Mouse (Mus musculus) lung, adult 2 months (tissue): Measurements from ENCODE around the gene Tmprss9. TPM values are rescaled to one million over a fixed set of nuclear protein-coding genes. Genes with fewer than 3 reads are reported as not detected.

Experiments used
- DNase-seq: peaks from one replicate; pipeline ENCODE4 v3.0.0; 2022
- H3K4me1 ChIP-seq: fragments of 200-500 bp; 2 replicates; pipeline ENCODE4 v1.6.1; 2011; ENCODE audit warnings: low read length; ENCODE audit not compliant: control insufficient read depth, insufficient read depth
- H3K4me3 ChIP-seq: fragments of 200-500 bp; replicated peaks from 2 replicates; pipeline ENCODE3; 2011; ENCODE audit warnings: low read depth, mild to moderate bottlenecking, control low read depth, low read length; ENCODE audit errors: extremely low read depth
- CTCF ChIP-seq: fragments of 200-500 bp; IDR thresholded peaks from 2 replicates; pipeline ENCODE4 v1.5.1; 2011; ENCODE audit warnings: mild to moderate bottlenecking, low read length, control low read depth; ENCODE audit not compliant: insufficient read depth
- POLR2A ChIP-seq: fragments of 200-500 bp; IDR thresholded peaks from 2 replicates; pipeline ENCODE4 v1.6.1; 2011; ENCODE audit warnings: low read depth, mild to moderate bottlenecking, control low read depth, low read length, borderline replicate concordance; ENCODE audit errors: extremely low read depth
- WGBS: fragments of 180-500 bp; shearing (Covaris S2); methylation state at CpG from one replicate; pipeline ENCODE4 v1.1.7; 2018; 5-methylcytosine and 5-hydroxymethylcytosine counted together
- polyA plus RNA-seq: library from polyadenylated mRNA; depleted of rRNA; stranded (reverse); fragments of >200 nt; gene quantifications from 2 replicates; pipeline ENCODE4 v1.2.3, GENCODE M21; 2012

Tmprss9 gene
- polyA plus RNA-seq, 1 experiment, result 0.07 TPM

GRCm38 (mm10) chr10:80829359-80830278 lies 42.0 kb upstream of the Tmprss9 start:
- no peaks in the 10 kb centered on the region; the same call in 1 of the 2 replicates for H3K4me1 ChIP-seq
- TF ChIP-seq CTCF (no peak), POLR2A (no peak)
- DNase-seq, result no peak
- WGBS, result 35% methylated on average over 1 of the region's 1 CpGs
- H3K4me3 ChIP-seq, result no peak overlapping the region

- TF ChIP-seq POLR2A (no peak), CTCF (no peak)
- DNase-seq, result peak; percentile 59
- Histone ChIP-seq H3K4me3 (no peak overlapping the region), H3K4me1 (no peaks in the 10 kb centered on the region; the same call in 1 of the 2 replicates)
- 9% methylated on average over 9 of the region's 9 CpGs for WGBS
Observed at GRCm38 (mm10) chr10:80831136-80831535, 40.5 kb upstream of the Tmprss9 start.

- DNase-seq, result no peak
- TF ChIP-seq POLR2A (no peak), CTCF (no peak)
- no peak overlapping the region for H3K4me3 ChIP-seq
- 68% methylated on average over 7 of the region's 7 CpGs for WGBS
- no peaks in the 10 kb centered on the region; the same call in 1 of the 2 replicates for H3K4me1 ChIP-seq
Observed at GRCm38 (mm10) chr10:80832818-80833217, 38.8 kb upstream of the Tmprss9 start.

- H3K4me1 ChIP-seq, result no peaks in the 10 kb centered on the region; the same call in 1 of the 2 replicates
- WGBS, result 57% methylated on average over 30 of the region's 30 CpGs
- no peak for DNase-seq
- TF ChIP-seq CTCF (no peak), POLR2A (no peak)
- H3K4me3 ChIP-seq, result no peak overlapping the region
Observed at GRCm38 (mm10) chr10:80835617-80836016, 36.0 kb upstream of the Tmprss9 start.

- WGBS, result 39% methylated on average over 7 of the region's 7 CpGs
- no peak for TF ChIP-seq CTCF
- no peak for TF ChIP-seq POLR2A
Observed at GRCm38 (mm10) chr10:80836949-80837379, 34.7 kb upstream of the Tmprss9 start.

GRCm38 (mm10) chr10:80837827-80838226 lies 33.8 kb upstream of the Tmprss9 start:
- WGBS, result 16% methylated on average over 2 of the region's 2 CpGs
- no peak overlapping the region for H3K4me3 ChIP-seq
- H3K4me1 ChIP-seq, result no peaks in the 10 kb centered on the region
- TF ChIP-seq CTCF (no peak), POLR2A (no peak)
- DNase-seq, result no peak

More at GRCm38 (mm10) chr10:80836949-80837379, 34.7 kb upstream of the Tmprss9 start:
- Histone ChIP-seq H3K4me1 (no peaks in the 10 kb centered on the region), H3K4me3 (no peak overlapping the region)
- DNase-seq, result no peak

- no peak overlapping the region for H3K4me3 ChIP-seq
- H3K4me1 ChIP-seq, result no peaks in the 10 kb centered on the region
- no peak for DNase-seq
- 48% methylated on average over 2 of the region's 2 CpGs for WGBS
- TF ChIP-seq CTCF, result no peak
- TF ChIP-seq POLR2A, result no peak
Observed at GRCm38 (mm10) chr10:80838346-80838912, 33.2 kb upstream of the Tmprss9 start.

GRCm38 (mm10) chr10:80839848-80840247 lies 31.8 kb upstream of the Tmprss9 start:
- TF ChIP-seq POLR2A, result no peak
- TF ChIP-seq CTCF, result no peak
- WGBS, result 52% methylated on average over 6 of the region's 6 CpGs
- Histone ChIP-seq H3K4me1 (no peaks in the 10 kb centered on the region), H3K4me3 (no peak overlapping the region)
- DNase-seq, result no peak

- 78% methylated on average over 2 of the region's 2 CpGs for WGBS
- TF ChIP-seq POLR2A (no peak), CTCF (no peak)
- DNase-seq, result no peak
Observed at GRCm38 (mm10) chr10:80841685-80842084, 30.0 kb upstream of the Tmprss9 start.

More at GRCm38 (mm10) chr10:80841685-80842084, 30.0 kb upstream of the Tmprss9 start:
- H3K4me1 ChIP-seq, result no peaks in the 10 kb centered on the region
- no peak overlapping the region for H3K4me3 ChIP-seq
